Mouse (Mus musculus) neural tube, embryonic 14.5 days (tissue): ENCODE results near the gene Snx32. TPM values are rescaled to one million over a fixed set of nuclear protein-coding genes. Genes with fewer than 3 reads are reported as not detected.

Source experiments
- ATAC-seq: fragments of 200-750 bp; cut with Nextera tagmentation; 2 replicates; pipeline ENCODE4 v1.8.0; 2017; ENCODE audit warnings: low read depth, mild to moderate bottlenecking, moderate TSS enrichment, moderate library complexity
- H3K27ac ChIP-seq: fragments of 300-500 bp; sonication (generic); 2 replicates; pipeline ENCODE4 v1.5.1; 2014; ENCODE audit warnings: low read depth, mild to moderate bottlenecking, control low read depth, low read length, moderate library complexity, mixed read lengths
- H3K27me3 ChIP-seq: fragments of 300-500 bp; sonication (generic); 2 replicates; pipeline ENCODE4 v1.6.1; 2014; ENCODE audit warnings: low read length; ENCODE audit not compliant: control insufficient read depth, insufficient read depth
- H3K36me3 ChIP-seq: fragments of 300-500 bp; sonication (generic); 2 replicates; pipeline ENCODE4 v1.6.1; 2014; ENCODE audit warnings: low read length, mixed read lengths; ENCODE audit not compliant: control insufficient read depth, insufficient read depth
- H3K4me1 ChIP-seq: fragments of 300-500 bp; sonication (generic); 2 replicates; pipeline ENCODE4 v1.6.1; 2014; ENCODE audit warnings: low read length; ENCODE audit not compliant: control insufficient read depth, insufficient read depth
- H3K4me2 ChIP-seq: fragments of 300-500 bp; sonication (generic); 2 replicates; pipeline ENCODE4 v1.6.1; 2014; ENCODE audit warnings: mild to moderate bottlenecking, low read depth, low read length, control low read depth
- H3K4me3 ChIP-seq: fragments of 300-500 bp; sonication (generic); 2 replicates; pipeline ENCODE4 v1.5.1; 2014; ENCODE audit warnings: low read depth, low read length, control low read depth, mixed read lengths
- H3K9ac ChIP-seq: fragments of 300-500 bp; sonication (generic); replicated peaks from 2 replicates; pipeline ENCODE4 v1.6.1; 2014; ENCODE audit warnings: low read depth, mild to moderate bottlenecking, control low read depth, low read length, mixed read lengths
- H3K9me3 ChIP-seq: fragments of 300-500 bp; sonication (generic); 2 replicates; pipeline ENCODE4 v1.6.1; 2016; ENCODE audit warnings: low read length; ENCODE audit not compliant: control insufficient read depth
- WGBS: fragments of 180-500 bp; shearing (Covaris S2); extraction: QIAGEN DNeasy Blood & Tissue Kit; methylation state at CpG from one replicate; pipeline ENCODE4 v1.1.7; 2014; 5-methylcytosine and 5-hydroxymethylcytosine counted together
- polyA plus RNA-seq: library from polyadenylated mRNA; unstranded; fragments of >200 nt; fragmentation: Nextera tagmentation; extraction: Ambion mirVana; gene quantifications from 2 replicates; pipeline ENCODE4 v1.2.1, GENCODE M21; 2014

Snx32 gene
- polyA plus RNA-seq: 95.2 and 107 TPM in 2 replicates

GRCm38 (mm10) chr19:5510031-5511026 lies at the start of gene Snx32:
Gene Snx32 (minus strand): TSS chr19:5510538.
- ATAC-seq: peak; percentile 99
- peak within 1 kb of the TSS; percentile 62 for H3K27ac ChIP-seq
- no peaks in the 10 kb centered on the region for H3K27me3 ChIP-seq
- peak within 1 kb of the TSS; percentile 38 for H3K4me3 ChIP-seq
- WGBS: 3% methylated on average over 47 of the region's 47 CpGs
- peak within 1 kb of the TSS; percentile 84 for H3K4me2 ChIP-seq
- no peaks in the 10 kb centered on the region for H3K9me3 ChIP-seq
- no peaks in the 10 kb centered on the region for H3K36me3 ChIP-seq
- peak within 1 kb of the TSS; percentile 61 for H3K9ac ChIP-seq
- H3K4me1 ChIP-seq: peaks cover 13% of the 10 kb centered on the region; the same call in 1 of the 2 replicates

GRCm38 (mm10) chr19:5559631-5560456 lies 49.5 kb upstream of the Snx32 start:
- peaks cover 59% of the 10 kb centered on the region for H3K27me3 ChIP-seq
- under 1% methylated on average over 69 of the region's 69 CpGs for WGBS
- peak overlapping the region; percentile 27 for H3K4me3 ChIP-seq
- no peak overlapping the region for H3K27ac ChIP-seq
- H3K9me3 ChIP-seq: no peaks in the 10 kb centered on the region
- 0 out of 2 replicates have a peak overlapping the region, but pooled peaks have one; percentile 25 for H3K9ac ChIP-seq
- ATAC-seq: no peak
- no peaks in the 10 kb centered on the region for H3K36me3 ChIP-seq
- peaks cover 12% of the 10 kb centered on the region for H3K4me1 ChIP-seq
- H3K4me2 ChIP-seq: peak overlapping the region; percentile 50

DNA sequence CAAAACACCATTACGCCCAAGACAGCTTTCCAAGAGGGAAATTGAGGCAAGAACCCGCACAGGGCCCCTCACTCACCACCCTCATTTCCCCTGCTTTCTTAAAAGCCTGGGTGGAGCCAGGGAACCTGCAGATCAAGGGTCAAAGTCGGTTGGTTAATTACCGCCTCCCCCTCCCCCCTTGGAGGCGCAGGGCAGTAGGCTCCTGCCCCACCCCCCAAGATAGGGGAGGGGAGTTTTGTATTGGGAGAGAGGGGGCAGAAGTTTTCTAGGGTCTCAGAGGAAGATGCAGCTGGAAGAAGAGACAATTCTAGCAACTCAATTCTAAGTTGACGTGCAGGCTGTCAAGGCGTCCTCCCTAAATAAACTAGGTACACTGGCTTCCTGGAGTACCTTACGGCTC lies 48.9 kb upstream of the Snx32 start:
- H3K27ac ChIP-seq: no peak overlapping the region
- WGBS: 9% methylated on average over 8 of the region's 8 CpGs
- H3K4me3 ChIP-seq: no peak overlapping the region
- H3K9ac ChIP-seq: no peak overlapping the region
- H3K4me2 ChIP-seq: no peak overlapping the region
- peaks cover 12% of the 10 kb centered on the region for H3K4me1 ChIP-seq
- ATAC-seq: no peak
- no peaks in the 10 kb centered on the region for H3K9me3 ChIP-seq
- H3K36me3 ChIP-seq: no peaks in the 10 kb centered on the region
- peaks cover 59% of the 10 kb centered on the region for H3K27me3 ChIP-seq

GRCm38 (mm10) chr19:5558770-5559169 lies 48.4 kb upstream of the Snx32 start:
- WGBS: 55% methylated on average over 8 of the region's 8 CpGs
- Histone ChIP-seq H3K27ac (no peak overlapping the region), H3K4me1 (peaks cover 12% of the 10 kb centered on the region), H3K9ac (no peak overlapping the region), H3K36me3 (no peaks in the 10 kb centered on the region), H3K4me2 (no peak overlapping the region), H3K4me3 (no peak overlapping the region), H3K27me3 (peaks cover 59% of the 10 kb centered on the region), H3K9me3 (no peaks in the 10 kb centered on the region)
- ATAC-seq: no peak

- WGBS: 42% methylated on average over 7 of the region's 7 CpGs
- Histone ChIP-seq H3K27ac (no peak overlapping the region), H3K27me3 (peaks cover 59% of the 10 kb centered on the region), H3K9me3 (no peaks in the 10 kb centered on the region), H3K4me2 (no peak overlapping the region), H3K4me3 (no peak overlapping the region), H3K36me3 (no peaks in the 10 kb centered on the region), H3K9ac (no peak overlapping the region), H3K4me1 (peaks cover 12% of the 10 kb centered on the region)
- no peak for ATAC-seq
Measured at GRCm38 (mm10) chr19:5558169-5558568, 47.8 kb upstream of the Snx32 start.

DNA sequence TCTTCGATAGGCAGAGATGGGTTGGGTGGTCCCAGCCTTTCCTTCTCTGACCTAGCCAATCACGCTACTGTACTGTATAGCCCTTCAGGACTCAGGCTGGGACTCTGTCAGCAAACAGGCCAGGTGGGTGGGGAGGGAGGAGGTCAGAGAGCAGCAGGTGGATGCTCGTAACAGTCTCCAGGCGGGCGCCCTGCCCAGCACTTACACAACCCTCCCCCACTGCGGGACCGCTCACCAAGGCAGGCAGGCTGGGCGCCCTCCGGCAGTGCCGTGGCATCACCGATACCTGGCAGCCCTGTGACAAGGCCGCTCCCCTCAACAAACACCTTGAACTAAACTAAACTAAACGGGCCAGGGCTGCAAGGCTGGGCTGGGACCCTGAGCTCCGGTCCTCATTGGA lies 43.9 kb upstream of the Snx32 start:
- no peaks in the 10 kb centered on the region for H3K4me1 ChIP-seq

GRCm38 (mm10) chr19:5553802-5554201 lies 43.5 kb upstream of the Snx32 start:
- Histone ChIP-seq H3K27me3 (peaks cover 19% of the 10 kb centered on the region), H3K4me3 (no peak overlapping the region), H3K9ac (no peak overlapping the region), H3K4me2 (no peak overlapping the region), H3K27ac (no peak overlapping the region), H3K9me3 (no peaks in the 10 kb centered on the region), H3K36me3 (no peaks in the 10 kb centered on the region), H3K4me1 (no peaks in the 10 kb centered on the region)
- ATAC-seq: no peak
- WGBS: 52% methylated on average over 8 of the region's 8 CpGs

More for the DNA sequence above, 43.9 kb upstream of the Snx32 start:
- Histone ChIP-seq H3K27me3 (peaks cover 23% of the 10 kb centered on the region), H3K4me3 (no peak overlapping the region), H3K36me3 (no peaks in the 10 kb centered on the region), H3K27ac (no peak overlapping the region), H3K9ac (no peak overlapping the region), H3K9me3 (no peaks in the 10 kb centered on the region), H3K4me2 (no peak overlapping the region)
- 81% methylated on average over 14 of the region's 14 CpGs for WGBS
- ATAC-seq: no peak

DNA sequence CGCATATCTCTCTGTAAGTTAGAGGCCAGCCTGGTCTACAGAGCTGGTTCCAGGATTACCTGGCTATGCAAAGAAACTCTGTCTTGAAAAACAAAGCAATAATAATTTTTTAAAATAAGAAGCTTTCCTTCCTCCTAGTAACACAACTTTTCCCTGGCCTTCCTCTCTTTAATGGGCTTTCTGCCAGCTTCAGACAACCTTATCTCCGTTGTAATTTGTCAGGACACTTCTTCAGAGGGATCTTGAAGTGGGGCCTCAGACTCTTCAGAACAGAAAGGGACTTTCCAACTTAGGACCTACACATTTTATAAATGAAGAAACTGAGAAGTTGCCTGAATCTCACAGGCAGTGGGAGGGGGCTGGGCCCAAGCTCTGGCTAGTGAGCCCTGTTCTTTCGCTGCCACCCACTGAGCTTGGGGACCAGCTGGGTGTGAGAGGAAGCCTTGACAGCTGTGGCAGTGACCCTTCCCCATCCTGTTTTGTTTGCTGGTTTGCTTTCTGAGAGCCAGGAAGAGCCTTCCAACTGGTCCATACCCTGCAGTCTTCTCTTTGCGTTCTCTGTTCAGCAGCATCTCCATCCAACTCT lies 37.2 kb upstream of the Snx32 start:
- H3K4me2 ChIP-seq: no peak overlapping the region
- H3K27ac ChIP-seq: no peak overlapping the region
- no peaks in the 10 kb centered on the region for H3K4me1 ChIP-seq
- no peaks in the 10 kb centered on the region for H3K9me3 ChIP-seq
- no peak overlapping the region for H3K9ac ChIP-seq
- WGBS: 82% methylated on average over 4 of the region's 4 CpGs
- no peak for ATAC-seq
- H3K27me3 ChIP-seq: no peaks in the 10 kb centered on the region
- H3K36me3 ChIP-seq: no peaks in the 10 kb centered on the region
- H3K4me3 ChIP-seq: no peak overlapping the region
